Mouse (Mus musculus) ES-E14 (cell line): ENCODE measurements around the gene 1700007K13Rik. TPM values are rescaled to one million over a fixed set of nuclear protein-coding genes. Genes with fewer than 3 reads are reported as not detected.

Experiments used
- DNase-seq: peaks from one replicate; pipeline ENCODE4 v3.0.0-alpha.2; 2013; ENCODE audit warnings: low read depth, low spot score
- H3K27ac ChIP-seq: 2 replicates; pipeline ENCODE4 v1.5.1; 2012; ENCODE audit warnings: low read depth, mild to moderate bottlenecking, low read length, moderate library complexity, mixed read lengths; ENCODE audit not compliant: poor library complexity, insufficient read depth, severe bottlenecking
- H3K36me3 ChIP-seq: 2 replicates; pipeline ENCODE4 v1.6.1; 2012; ENCODE audit warnings: mild to moderate bottlenecking, low read length, moderate library complexity, mixed read lengths; ENCODE audit not compliant: control insufficient read depth, poor library complexity, insufficient read depth, severe bottlenecking
- H3K4me1 ChIP-seq, 2 experiments: fragments of 150-350 bp in 1 of 2; sonication (generic) in 1 of 2; 2 replicates each; pipeline ENCODE4 v1.6.1; 2012; ENCODE audit warnings: low read length in 2 of 2, mild to moderate bottlenecking in 1 of 2, mixed read lengths in 1 of 2; ENCODE audit not compliant: control insufficient read depth in 2 of 2, insufficient read depth in 2 of 2, poor library complexity in 1 of 2
- H3K4me3 ChIP-seq, 2 experiments: fragments of 150-350 bp in 1 of 2; sonication (generic) in 1 of 2; 2 replicates each; pipeline ENCODE4 v1.5.1; 2012; ENCODE audit warnings: low read length in 2 of 2, low read depth in 1 of 2, mild to moderate bottlenecking in 1 of 2, mixed read lengths in 1 of 2; ENCODE audit not compliant: insufficient read depth in 1 of 2, poor library complexity in 1 of 2, severe bottlenecking in 1 of 2
- H3K9ac ChIP-seq: 2 replicates; pipeline ENCODE4 v1.6.1; 2012; ENCODE audit warnings: low read depth, mild to moderate bottlenecking, low read length, mixed read lengths; ENCODE audit not compliant: poor library complexity, insufficient read depth, severe bottlenecking
- H3K9me3 ChIP-seq: fragments of 150-350 bp; sonication (generic); 2 replicates; pipeline ENCODE4 v1.6.1; 2012; ENCODE audit warnings: low read depth, mild to moderate bottlenecking, low read length; ENCODE audit not compliant: control insufficient read depth, insufficient read depth
- CHD2 ChIP-seq: IDR thresholded peaks from 2 replicates; pipeline ENCODE4 v1.6.1; 2014; ENCODE audit warnings: mild to moderate bottlenecking, low read depth, low read length, inconsistent platforms
- HCFC1 ChIP-seq: IDR thresholded peaks from 2 replicates; pipeline ENCODE4 v1.6.1; 2012; ENCODE audit warnings: low read length, inconsistent platforms, borderline replicate concordance; ENCODE audit not compliant: insufficient read depth
- MAFK ChIP-seq: IDR thresholded peaks from 2 replicates; pipeline ENCODE4 v1.6.1; 2014; ENCODE audit warnings: mild to moderate bottlenecking, low read depth, low read length, inconsistent platforms; ENCODE audit not compliant: insufficient read depth
- ZC3H11A ChIP-seq: IDR thresholded peaks from 2 replicates; pipeline ENCODE4 v1.6.1; 2012; ENCODE audit warnings: low read depth, mild to moderate bottlenecking, inconsistent platforms, low read length, borderline replicate concordance
- ZNF384 ChIP-seq: IDR thresholded peaks from 2 replicates; pipeline ENCODE4 v1.6.1; 2012; ENCODE audit warnings: low read depth, low read length, inconsistent platforms
- in situ Hi-C, 2 experiments: fragments of 600-800 bp; cut with MboI; formaldehyde crosslinking; loops; one replicate each; pipeline ENCODE4 v1.15.1; 2025; ENCODE audit warnings: low sequenced_read_pairs in 2 of 2, inconsistent platforms in 1 of 2; ENCODE audit not compliant: unreplicated experiment in 2 of 2
- total RNA-seq: library from RNA; depleted of rRNA; stranded (reverse); fragments of 300-350 nt; gene quantifications from 2 replicates; pipeline ENCODE4 v1.2.3, GENCODE M21; 2012

The 1700007K13Rik gene
- total RNA-seq, 1 experiment = 12.9 TPM

DNA sequence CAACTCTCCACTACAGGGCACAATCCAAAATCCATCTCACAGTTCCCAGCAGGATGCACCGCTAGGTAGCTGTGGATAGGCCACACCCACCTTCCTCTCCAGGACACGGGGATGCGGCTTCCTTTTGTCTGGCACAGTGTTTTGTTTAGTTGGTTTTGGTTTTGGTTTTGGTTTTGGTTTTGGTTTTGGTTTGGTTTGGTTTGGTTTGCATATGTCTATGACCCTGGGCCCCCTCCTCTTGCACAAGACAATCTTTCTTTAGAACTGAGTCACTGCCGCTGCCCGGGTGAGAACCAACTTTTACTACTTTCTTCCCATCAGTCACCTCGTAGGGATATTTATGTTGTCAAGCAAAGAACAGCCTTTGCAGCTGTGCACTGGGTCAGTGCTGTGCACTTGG lies 25.3 kb downstream of the 1700007K13Rik start:
- TF ChIP-seq HCFC1 (no peak), ZC3H11A (no peak), CHD2 (no peak), ZNF384 (no peak), MAFK (no peak)
- no peak for DNase-seq
- Histone ChIP-seq H3K4me3 (no peak overlapping the region), H3K4me1 (peaks cover 0 to 5% of the 10 kb centered on the region in 2 experiments; a peak in 2 of 4 replicates), H3K27ac (no peak overlapping the region), H3K9me3 (no peaks in the 10 kb centered on the region), H3K9ac (no peak overlapping the region), H3K36me3 (no peaks in the 10 kb centered on the region)
- in situ Hi-C loops = no loop called here

DNA sequence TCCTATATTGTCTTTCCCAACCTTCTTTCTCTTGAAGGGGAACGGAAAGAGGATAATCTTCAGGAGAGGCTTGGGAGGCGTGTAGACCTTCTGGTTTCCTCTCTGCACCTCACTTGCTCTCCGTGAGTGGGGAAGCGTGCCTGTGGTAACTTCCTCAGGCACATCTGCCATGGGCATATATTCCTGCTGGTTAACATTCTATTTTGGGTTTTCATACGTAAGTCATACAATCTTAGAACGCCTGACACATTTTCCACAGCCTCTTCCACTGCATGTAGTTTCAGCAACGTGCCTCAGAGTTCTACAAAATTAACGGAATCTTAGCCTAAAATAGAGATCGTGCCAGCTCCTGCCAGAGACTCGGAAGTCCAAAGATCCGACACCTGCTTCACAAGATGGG lies 30.7 kb downstream of the 1700007K13Rik start:
- TF ChIP-seq MAFK (no peak), ZC3H11A (no peak), HCFC1 (no peak)
- Histone ChIP-seq H3K27ac (no peak overlapping the region), H3K36me3 (no peaks in the 10 kb centered on the region), H3K9me3 (0 out of 2 replicates have a peak, but pooled peaks cover 2% of the 10 kb centered on the region), H3K9ac (no peak overlapping the region), H3K4me3 (no peak overlapping the region), H3K4me1 (peaks cover 0 to 6% of the 10 kb centered on the region in 2 experiments; a peak in 1 of 4 replicates)
- in situ Hi-C loops = no loop called here
- DNase-seq = no peak

DNA sequence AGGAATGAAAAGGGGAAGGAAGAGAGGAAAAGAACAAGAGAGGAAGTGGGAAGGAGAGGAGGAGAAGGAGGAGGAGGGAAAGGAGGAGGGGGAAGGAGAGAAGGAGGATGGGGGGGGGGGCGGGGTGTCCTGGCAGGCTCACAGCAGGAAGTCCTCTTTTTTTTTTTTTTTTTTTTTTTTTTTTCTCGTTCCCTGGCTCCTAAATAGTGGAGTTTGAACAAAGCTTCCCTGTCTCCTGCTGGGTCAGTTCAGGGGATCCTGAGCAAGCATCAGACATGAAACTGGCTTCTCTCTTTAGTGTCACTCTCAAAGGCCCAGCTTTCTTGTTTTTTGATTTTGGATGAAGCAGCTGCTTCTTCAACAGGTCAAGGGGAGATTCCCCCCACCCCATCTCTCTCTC lies 32.6 kb downstream of the 1700007K13Rik start:
- in situ Hi-C loops = no loop called here
- peaks cover 0 to 4% of the 10 kb centered on the region in 2 experiments; a peak in 1 of 4 replicates for H3K4me1 ChIP-seq
- H3K36me3 ChIP-seq = no peaks in the 10 kb centered on the region
- peak; percentile 82 for TF ChIP-seq ZNF384
- TF ChIP-seq HCFC1 = no peak
- H3K4me3 ChIP-seq = no peak overlapping the region
- peak overlapping the region; percentile 68; the same call in 1 of the 2 replicates for H3K27ac ChIP-seq
- DNase-seq = no peak
- H3K9ac ChIP-seq = no peak overlapping the region
- H3K9me3 ChIP-seq = 0 out of 2 replicates have a peak, but pooled peaks cover 2% of the 10 kb centered on the region

DNA sequence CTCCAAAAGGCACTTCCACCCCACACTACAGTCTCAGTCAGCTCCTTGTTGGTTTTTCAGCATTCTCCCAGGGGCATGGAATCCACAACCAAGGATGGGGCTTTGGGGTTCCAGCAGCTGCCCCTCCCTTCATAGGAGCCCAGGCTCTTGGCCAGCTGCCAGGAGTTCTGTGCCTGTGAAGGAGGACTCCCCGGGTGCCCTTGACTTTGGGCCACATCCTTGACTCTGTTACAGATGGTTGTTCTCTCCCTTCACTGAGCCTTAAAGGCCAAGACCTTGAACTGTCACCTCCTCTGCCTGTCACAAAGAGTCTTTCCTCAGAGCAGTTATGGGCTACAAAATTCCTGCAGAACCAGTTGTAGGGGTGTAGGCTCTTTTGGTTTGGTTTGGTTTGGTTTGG lies 33.3 kb downstream of the 1700007K13Rik start:
- no peaks in the 10 kb centered on the region for H3K36me3 ChIP-seq
- H3K4me1 ChIP-seq = peaks cover 0 to 4% of the 10 kb centered on the region in 2 experiments; a peak in 1 of 4 replicates
- no peak for TF ChIP-seq ZNF384
- no peak for TF ChIP-seq ZC3H11A
- TF ChIP-seq MAFK = no peak
- no peak for TF ChIP-seq CHD2
- TF ChIP-seq HCFC1 = no peak
- in situ Hi-C loops = no loop called here
- H3K27ac ChIP-seq = no peak overlapping the region
- H3K9me3 ChIP-seq = 0 out of 2 replicates have a peak, but pooled peaks cover 2% of the 10 kb centered on the region
- DNase-seq = no peak
- H3K9ac ChIP-seq = no peak overlapping the region
- no peak overlapping the region for H3K4me3 ChIP-seq

DNA sequence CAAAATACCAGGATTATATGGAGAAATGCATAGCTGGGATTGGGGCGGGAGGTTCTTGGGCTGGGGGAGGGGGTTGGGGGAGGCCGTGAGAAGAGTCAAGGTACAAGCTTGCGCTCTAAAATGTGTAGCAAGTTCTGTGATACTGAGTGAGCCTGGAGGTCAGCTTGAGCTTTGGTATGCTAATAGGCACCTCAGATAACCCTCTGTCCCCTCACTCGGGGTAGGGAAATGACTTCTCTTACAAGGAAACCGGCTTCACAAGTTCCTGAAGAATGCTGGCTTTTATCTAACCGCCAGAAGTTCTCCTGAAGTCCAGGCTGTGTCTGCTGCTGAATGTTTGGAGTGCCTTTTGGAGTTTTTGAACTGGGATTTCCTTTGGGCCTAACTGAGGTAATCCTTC lies 35.3 kb downstream of the 1700007K13Rik start:
- Histone ChIP-seq H3K9me3 (0 out of 2 replicates have a peak, but pooled peaks cover 2% of the 10 kb centered on the region), H3K4me3 (no peak overlapping the region), H3K36me3 (no peaks in the 10 kb centered on the region), H3K9ac (no peak overlapping the region), H3K4me1 (peaks cover 0 to 4% of the 10 kb centered on the region in 2 experiments; a peak in 1 of 4 replicates), H3K27ac (no peak overlapping the region)
- no peak for DNase-seq
- in situ Hi-C loops = no loop called here
- no peak for TF ChIP-seq ZC3H11A
- TF ChIP-seq CHD2 = no peak
- TF ChIP-seq HCFC1 = no peak
- no peak for TF ChIP-seq MAFK
- no peak for TF ChIP-seq ZNF384
